Mouse (Mus musculus) embryonic facial prominence, embryonic 12.5 days (tissue): ENCODE measurements around the gene Lrrc4c. TPM values are rescaled to one million over a fixed set of nuclear protein-coding genes. Genes with fewer than 3 reads are reported as not detected.

Experiments
- ATAC-seq: fragments of 200-750 bp; cut with Nextera tagmentation; 2 replicates; pipeline ENCODE4 v1.8.0; 2017; ENCODE audit not compliant: insufficient number of reproducible peaks, insufficient read depth, low FRiP score, low TSS enrichment
- H3K27ac ChIP-seq: fragments of 300-500 bp; sonication (generic); 2 replicates; pipeline ENCODE4 v1.5.1; 2016; ENCODE audit warnings: mild to moderate bottlenecking
- H3K27me3 ChIP-seq: fragments of 300-500 bp; sonication (generic); 2 replicates; pipeline ENCODE4 v1.6.1; 2016; ENCODE audit warnings: mild to moderate bottlenecking, moderate library complexity
- H3K36me3 ChIP-seq: fragments of 300-500 bp; sonication (generic); 2 replicates; pipeline ENCODE4 v1.6.1; 2016; ENCODE audit warnings: mild to moderate bottlenecking
- H3K4me1 ChIP-seq: fragments of 300-500 bp; sonication (generic); 2 replicates; pipeline ENCODE4 v1.6.1; 2016
- H3K4me2 ChIP-seq: fragments of 300-500 bp; sonication (generic); replicated peaks from 2 replicates; pipeline ENCODE4 v1.6.1; 2016; ENCODE audit warnings: mild to moderate bottlenecking, moderate library complexity
- H3K4me3 ChIP-seq: fragments of 300-500 bp; sonication (generic); 2 replicates; pipeline ENCODE4 v1.5.1; 2016; ENCODE audit warnings: mild to moderate bottlenecking
- H3K9ac ChIP-seq: fragments of 300-500 bp; sonication (generic); 2 replicates; pipeline ENCODE4 v1.6.1; 2016; ENCODE audit warnings: mild to moderate bottlenecking, moderate library complexity
- H3K9me3 ChIP-seq: fragments of 300-500 bp; sonication (generic); 2 replicates; pipeline ENCODE4 v1.6.1; 2016; ENCODE audit warnings: mild to moderate bottlenecking, moderate library complexity
- WGBS: fragments of 180-500 bp; shearing (Covaris S2); methylation state at CpG from one replicate; pipeline ENCODE4 v1.1.7; 2016; 5-methylcytosine and 5-hydroxymethylcytosine counted together
- polyA plus RNA-seq: library from polyadenylated mRNA; unstranded; fragments of >200 nt; fragmentation: Nextera tagmentation; extraction: Ambion mirVana; gene quantifications from 2 replicates; pipeline ENCODE4 v1.2.1, GENCODE M21; 2016

The Lrrc4c gene
- polyA plus RNA-seq, 1 experiment from 2014 or later: 4.0 TPM

DNA sequence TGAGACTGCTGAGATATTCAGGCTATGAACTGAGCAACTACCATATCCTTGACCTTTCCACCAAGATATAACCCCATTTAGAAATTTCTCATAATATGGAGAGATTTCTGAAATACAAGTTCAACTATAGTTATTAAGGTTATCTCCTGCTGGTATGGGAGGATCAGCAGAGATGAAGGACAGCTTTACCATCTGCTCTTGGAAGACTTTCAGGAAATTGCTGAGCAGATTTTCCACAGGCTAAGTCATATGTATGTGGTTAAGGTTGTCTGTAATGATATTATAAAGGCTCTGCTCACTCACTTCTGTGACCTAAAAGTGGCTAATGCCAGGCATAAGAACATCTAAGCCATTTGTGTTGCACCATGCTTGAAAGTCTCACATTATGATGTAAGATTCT is 681.6 kb downstream of the Lrrc4c start:
- Histone ChIP-seq H3K4me3 (no peak overlapping the region), H3K4me2 (no peak overlapping the region), H3K4me1 (no peaks in the 10 kb centered on the region), H3K27ac (no peak overlapping the region), H3K27me3 (no peaks in the 10 kb centered on the region), H3K9ac (no peak overlapping the region), H3K9me3 (no peaks in the 10 kb centered on the region), H3K36me3 (no peaks in the 10 kb centered on the region)
- ATAC-seq: no peak

DNA sequence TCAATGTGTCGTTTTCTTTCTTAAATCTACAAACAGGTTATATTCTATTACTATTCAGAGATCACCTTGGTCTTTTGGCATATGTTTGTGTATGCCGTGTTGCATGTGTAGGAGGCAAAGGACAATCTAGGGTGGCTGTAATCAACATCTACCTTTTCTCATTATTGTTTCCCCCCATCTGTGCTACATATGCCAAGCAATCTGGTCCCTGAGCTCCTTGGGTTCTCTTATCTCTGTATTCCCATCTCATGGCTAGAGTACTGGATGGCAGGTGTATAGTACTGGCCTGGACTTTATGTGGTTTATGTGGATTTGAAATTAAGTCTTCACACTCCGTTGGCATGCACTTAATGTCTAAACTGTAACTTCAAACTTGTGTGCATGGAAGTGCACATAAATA is 700.4 kb downstream of the Lrrc4c start:
- no peak overlapping the region for H3K9ac ChIP-seq
- no peak for ATAC-seq
- no peaks in the 10 kb centered on the region for H3K4me1 ChIP-seq
- no peak overlapping the region for H3K4me2 ChIP-seq
- no peak overlapping the region for H3K27ac ChIP-seq
- no peak overlapping the region for H3K4me3 ChIP-seq
- H3K9me3 ChIP-seq: no peaks in the 10 kb centered on the region
- H3K36me3 ChIP-seq: no peaks in the 10 kb centered on the region
- no peaks in the 10 kb centered on the region for H3K27me3 ChIP-seq
- WGBS: 75% methylated on average over 3 of the region's 3 CpGs

DNA sequence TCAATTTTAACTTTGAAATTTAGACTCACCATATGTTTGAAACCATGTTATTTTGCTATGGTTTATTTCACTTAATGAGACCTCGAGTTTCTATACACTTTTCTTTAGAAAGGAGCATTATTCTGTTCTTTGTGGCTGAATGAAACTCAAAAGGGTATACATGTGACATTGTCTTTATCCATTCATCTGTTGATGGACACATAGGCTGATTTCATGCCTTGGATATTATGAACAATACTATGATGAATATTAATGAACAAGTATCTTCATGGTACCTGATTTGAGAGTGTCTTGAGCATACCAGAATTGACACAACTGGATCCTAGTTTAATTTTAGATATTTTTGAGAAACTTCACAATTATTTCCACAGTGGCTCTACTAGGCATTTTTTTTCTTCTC is 709.0 kb downstream of the Lrrc4c start:
- WGBS: 69% methylated on average over 1 of the region's 1 CpGs

DNA sequence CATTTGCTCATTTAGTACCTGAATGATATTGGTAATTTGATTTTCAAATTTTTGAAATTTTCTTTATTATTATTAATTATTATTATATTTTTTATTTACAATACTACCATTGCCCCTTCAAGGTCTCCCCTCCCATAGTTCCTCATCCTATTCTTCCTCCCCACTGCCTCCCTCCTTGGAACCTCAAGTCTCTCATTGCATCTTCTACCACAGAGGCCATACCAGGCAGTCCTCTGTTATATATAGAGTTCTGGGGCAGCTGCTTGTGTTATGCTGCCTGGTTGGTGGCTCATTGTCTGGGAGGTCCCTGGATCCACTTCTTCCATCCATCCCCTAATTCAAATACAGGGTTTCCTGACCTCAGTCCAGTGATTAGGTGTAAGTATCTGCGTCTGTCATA is 709.6 kb downstream of the Lrrc4c start:
- no peaks in the 10 kb centered on the region for H3K4me1 ChIP-seq
- H3K36me3 ChIP-seq: no peaks in the 10 kb centered on the region
- no peaks in the 10 kb centered on the region for H3K27me3 ChIP-seq
- no peak overlapping the region for H3K9ac ChIP-seq
- 85% methylated on average over 1 of the region's 1 CpGs for WGBS
- no peak overlapping the region for H3K4me2 ChIP-seq
- no peak for ATAC-seq
- no peak overlapping the region for H3K4me3 ChIP-seq
- no peaks in the 10 kb centered on the region for H3K9me3 ChIP-seq
- H3K27ac ChIP-seq: no peak overlapping the region

More for the DNA sequence above, 709.0 kb downstream of the Lrrc4c start:
- Histone ChIP-seq H3K36me3 (no peaks in the 10 kb centered on the region), H3K4me1 (no peaks in the 10 kb centered on the region), H3K9me3 (no peaks in the 10 kb centered on the region), H3K27ac (no peak overlapping the region), H3K4me2 (no peak overlapping the region), H3K27me3 (no peaks in the 10 kb centered on the region), H3K4me3 (no peak overlapping the region), H3K9ac (no peak overlapping the region)
- no peak for ATAC-seq

DNA sequence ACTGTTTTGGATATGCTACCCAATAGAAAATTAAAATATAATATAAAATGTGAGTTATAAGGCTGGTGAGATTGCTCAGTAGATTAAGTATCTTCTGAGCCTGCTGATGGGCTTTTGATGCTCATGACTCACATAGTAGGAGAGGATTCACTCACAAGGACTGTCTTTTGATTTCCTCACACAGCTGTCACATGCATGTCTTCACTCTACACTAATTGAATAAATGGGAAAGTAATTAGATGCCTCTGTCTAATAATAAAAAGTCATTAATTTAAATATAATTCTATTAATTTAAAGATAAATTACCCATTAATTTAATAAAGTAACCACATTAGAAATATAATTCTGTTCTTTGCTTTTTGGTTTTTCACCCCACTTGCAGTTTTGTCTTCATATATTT is 718.4 kb downstream of the Lrrc4c start:
- Histone ChIP-seq H3K36me3 (no peaks in the 10 kb centered on the region), H3K4me1 (no peaks in the 10 kb centered on the region), H3K4me2 (no peak overlapping the region), H3K27ac (no peak overlapping the region), H3K27me3 (no peaks in the 10 kb centered on the region), H3K9me3 (no peaks in the 10 kb centered on the region), H3K4me3 (no peak overlapping the region), H3K9ac (no peak overlapping the region)
- no peak for ATAC-seq

GRCm38 (mm10) chr2:97037024-97037814 is 719.2 kb downstream of the Lrrc4c start:
- H3K27ac ChIP-seq: no peak overlapping the region
- no peak overlapping the region for H3K4me2 ChIP-seq
- H3K9me3 ChIP-seq: no peaks in the 10 kb centered on the region
- H3K4me3 ChIP-seq: no peak overlapping the region
- H3K4me1 ChIP-seq: no peaks in the 10 kb centered on the region
- no peak for ATAC-seq
- H3K27me3 ChIP-seq: no peaks in the 10 kb centered on the region
- no peak overlapping the region for H3K9ac ChIP-seq
- 86% methylated on average over 5 of the region's 5 CpGs for WGBS
- no peaks in the 10 kb centered on the region for H3K36me3 ChIP-seq

- Histone ChIP-seq H3K4me2 (no peak overlapping the region), H3K27me3 (no peaks in the 10 kb centered on the region), H3K4me3 (no peak overlapping the region), H3K27ac (no peak overlapping the region), H3K4me1 (no peaks in the 10 kb centered on the region), H3K9ac (no peak overlapping the region), H3K9me3 (no peaks in the 10 kb centered on the region), H3K36me3 (no peaks in the 10 kb centered on the region)
- ATAC-seq: no peak
- WGBS: 79% methylated on average over 3 of the region's 3 CpGs
These were observed 726.0 kb downstream of the Lrrc4c start for GRCm38 (mm10) chr2:97044016-97044415.

GRCm38 (mm10) chr2:97045628-97046027 is 727.7 kb downstream of the Lrrc4c start:
- no peaks in the 10 kb centered on the region for H3K9me3 ChIP-seq
- H3K36me3 ChIP-seq: no peaks in the 10 kb centered on the region
- H3K4me2 ChIP-seq: no peak overlapping the region
- H3K4me3 ChIP-seq: no peak overlapping the region
- no peaks in the 10 kb centered on the region for H3K4me1 ChIP-seq
- no peak for ATAC-seq
- no peak overlapping the region for H3K9ac ChIP-seq
- no peak overlapping the region for H3K27ac ChIP-seq
- whole genome bisulfite sequencing: 81% methylated on average over 3 of the region's 3 CpGs
- H3K27me3 ChIP-seq: no peaks in the 10 kb centered on the region

DNA sequence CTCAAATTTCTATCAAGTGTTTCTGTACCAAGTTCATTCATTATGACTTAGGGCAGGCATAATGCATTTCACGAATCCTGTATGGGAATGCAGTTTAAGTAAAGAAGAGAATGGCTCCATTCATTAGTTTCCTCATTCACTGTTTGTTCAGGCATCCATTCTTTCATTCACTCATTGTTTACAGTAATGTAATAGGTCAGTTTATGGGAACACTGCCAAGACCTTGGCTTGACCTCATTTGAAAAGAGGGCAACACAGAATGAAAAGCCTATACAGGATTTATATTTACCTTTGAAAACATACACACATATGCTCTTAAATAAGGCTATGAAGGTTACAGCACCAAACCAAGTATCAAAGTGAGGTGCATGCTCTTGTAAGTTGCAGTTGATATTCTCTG is 762.2 kb downstream of the Lrrc4c start:
- H3K9me3 ChIP-seq: no peaks in the 10 kb centered on the region
- no peak overlapping the region for H3K4me3 ChIP-seq
- H3K27me3 ChIP-seq: no peaks in the 10 kb centered on the region
- H3K4me1 ChIP-seq: no peaks in the 10 kb centered on the region
- whole genome bisulfite sequencing: 25% methylated on average over 1 of the region's 1 CpGs
- H3K36me3 ChIP-seq: no peaks in the 10 kb centered on the region
- H3K27ac ChIP-seq: no peak overlapping the region
- no peak overlapping the region for H3K4me2 ChIP-seq
- ATAC-seq: no peak
- H3K9ac ChIP-seq: no peak overlapping the region

GRCm38 (mm10) chr2:97097965-97098364 is 780.0 kb downstream of the Lrrc4c start:
- no peak overlapping the region for H3K4me2 ChIP-seq
- 65% methylated on average over 3 of the region's 3 CpGs for WGBS
- H3K36me3 ChIP-seq: no peaks in the 10 kb centered on the region
- H3K9ac ChIP-seq: no peak overlapping the region
- H3K4me3 ChIP-seq: no peak overlapping the region
- no peak overlapping the region for H3K27ac ChIP-seq
- no peak for ATAC-seq
- no peaks in the 10 kb centered on the region for H3K9me3 ChIP-seq
- H3K4me1 ChIP-seq: no peaks in the 10 kb centered on the region
- H3K27me3 ChIP-seq: no peaks in the 10 kb centered on the region

DNA sequence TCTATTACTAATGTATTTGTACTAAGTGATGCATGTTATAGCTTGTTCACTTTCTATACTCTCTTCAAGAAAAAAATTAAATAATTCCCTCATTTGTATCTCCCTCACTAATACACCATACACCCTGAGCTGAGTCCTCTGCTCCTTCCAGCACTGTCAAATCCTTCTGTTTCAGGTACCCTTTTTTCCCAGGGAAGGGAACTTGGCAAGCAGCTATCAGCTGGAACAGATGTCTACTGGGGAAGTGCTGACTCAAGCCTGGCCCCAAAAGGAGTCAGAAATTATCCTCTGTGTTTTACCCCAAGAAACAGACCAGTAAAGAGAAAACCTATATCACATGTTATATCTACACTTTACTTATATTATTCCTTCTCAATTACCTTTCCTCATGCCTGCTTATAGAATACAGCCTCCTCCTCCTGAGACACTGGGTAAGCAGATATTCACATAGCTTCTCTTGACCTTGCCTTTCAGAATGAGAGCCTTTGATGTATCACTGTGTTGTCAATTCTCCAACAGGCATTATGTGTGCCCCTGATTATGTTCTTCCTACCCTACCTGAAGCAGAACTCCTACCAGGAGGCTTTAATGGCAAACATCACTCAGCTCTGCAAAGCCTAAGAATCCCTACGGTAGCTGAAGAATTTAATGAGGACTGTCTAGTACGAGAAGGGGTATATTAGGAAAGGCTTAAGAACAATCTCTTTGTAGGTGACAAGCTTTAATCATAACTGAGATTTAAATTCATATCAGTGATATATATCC is 785.6 kb downstream of the Lrrc4c start:
- Histone ChIP-seq H3K27me3 (no peaks in the 10 kb centered on the region), H3K27ac (no peak overlapping the region), H3K4me3 (no peak overlapping the region), H3K4me1 (no peaks in the 10 kb centered on the region), H3K36me3 (no peaks in the 10 kb centered on the region), H3K9me3 (no peaks in the 10 kb centered on the region), H3K4me2 (no peak overlapping the region), H3K9ac (no peak overlapping the region)
- 77% methylated on average over 2 of the region's 2 CpGs for WGBS
- no peak for ATAC-seq

DNA sequence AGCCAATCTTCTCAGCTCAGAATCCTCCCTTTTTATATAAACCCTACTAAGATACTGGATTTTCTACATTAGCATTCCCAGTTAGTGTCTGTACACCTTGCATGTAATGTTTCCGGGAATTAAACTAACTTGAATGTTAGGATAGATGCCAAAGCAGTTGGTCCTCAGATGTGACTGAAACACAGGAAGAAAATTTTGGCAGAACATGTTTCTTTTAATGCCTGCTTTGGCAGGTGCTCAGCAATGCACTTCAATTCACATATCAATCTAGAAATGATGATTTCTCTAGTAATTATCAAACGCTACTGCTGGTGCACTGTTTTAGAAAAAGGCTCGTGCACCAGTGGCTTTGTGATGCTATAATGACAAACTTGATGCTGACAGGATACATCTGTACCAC is 806.3 kb downstream of the Lrrc4c start:
- H3K27ac ChIP-seq: no peak overlapping the region
- no peak overlapping the region for H3K4me3 ChIP-seq
- H3K4me1 ChIP-seq: no peaks in the 10 kb centered on the region
- no peak for ATAC-seq
- H3K9me3 ChIP-seq: no peaks in the 10 kb centered on the region
- 86% methylated on average over 3 of the region's 3 CpGs for WGBS
- no peak overlapping the region for H3K4me2 ChIP-seq
- H3K36me3 ChIP-seq: no peaks in the 10 kb centered on the region
- no peaks in the 10 kb centered on the region for H3K27me3 ChIP-seq
- no peak overlapping the region for H3K9ac ChIP-seq
